Mouse (Mus musculus): ENCODE data around the gene Wipf2. TPM values are rescaled to one million over a fixed set of nuclear protein-coding genes. Genes with fewer than 3 reads are reported as not detected.

The Wipf2 gene
- polyA plus RNA-seq, 1 experiment from 2014 or later: 5.4 TPM

DNA sequence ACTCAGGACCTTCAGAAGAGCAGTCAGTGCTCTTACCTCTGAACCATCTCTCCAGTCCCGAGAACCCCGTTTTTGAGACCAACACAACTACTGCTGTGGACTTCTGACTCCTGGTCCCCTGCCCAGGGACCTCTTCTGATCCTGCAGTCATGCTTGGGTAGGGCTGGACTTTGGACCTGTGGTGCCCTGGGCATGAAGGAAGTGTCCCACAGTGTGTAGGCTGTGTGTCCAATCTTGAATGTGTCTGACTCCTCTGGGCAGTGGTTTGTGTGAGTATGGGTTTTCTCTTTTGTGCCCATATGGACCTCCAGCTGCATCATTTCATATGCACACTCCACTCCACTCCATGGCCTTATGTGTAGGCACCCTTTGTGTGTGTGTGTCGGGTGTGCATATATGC is 71.7 kb downstream of the Wipf2 start:
- no peak for ATAC-seq (ENCODE audit: low FRiP score, low read depth)

DNA sequence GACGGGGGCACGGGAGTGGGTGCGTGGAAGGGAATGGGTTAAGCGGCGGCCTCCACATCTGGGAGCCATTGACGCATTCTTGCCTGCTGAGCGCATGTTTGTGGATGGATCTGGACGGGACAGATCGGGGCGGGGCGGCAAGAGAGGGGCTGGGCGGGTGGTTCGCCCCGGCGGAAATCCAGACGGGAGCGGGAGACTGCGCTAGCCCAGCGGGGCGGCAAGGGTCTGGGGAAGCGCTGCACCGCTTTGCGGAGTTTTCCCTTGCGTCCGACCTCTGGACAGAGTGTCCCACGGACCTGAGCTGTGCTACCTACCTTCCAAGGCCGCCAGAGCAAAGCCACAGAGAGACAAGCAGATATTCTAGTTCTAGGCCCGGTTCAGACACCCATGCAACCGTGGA is 72.7 kb downstream of the Wipf2 start:
- Histone ChIP-seq H3K9ac (peak overlapping the region; percentile 94), H3K4me3 (peak overlapping the region; percentile 90), H3K27me3 (no peaks in the 10 kb centered on the region), H3K36me3 (peaks cover 9% of the 10 kb centered on the region), H3K4me2 (replicated peaks) (peak overlapping the region; percentile 95), H3K27ac (peak overlapping the region; percentile 96), H3K4me1 (peaks cover 87% of the 10 kb centered on the region), H3K9me3 (no peaks in the 10 kb centered on the region)
- under 1% methylated on average over 29 of the region's 29 CpGs for WGBS
- ATAC-seq (ENCODE audit: low FRiP score, low read depth): peak; percentile 37

More for the DNA sequence above, 71.7 kb downstream of the Wipf2 start:
- Histone ChIP-seq H3K36me3 (peaks cover 9% of the 10 kb centered on the region), H3K4me1 (peaks cover 87% of the 10 kb centered on the region), H3K27me3 (no peaks in the 10 kb centered on the region), H3K4me3 (no peak overlapping the region), H3K9me3 (no peaks in the 10 kb centered on the region), H3K9ac (no peak overlapping the region), H3K4me2 (replicated peaks) (peak overlapping the region; percentile 95), H3K27ac (peak overlapping the region; percentile 96)
- 90% methylated on average over 3 of the region's 3 CpGs for WGBS

DNA sequence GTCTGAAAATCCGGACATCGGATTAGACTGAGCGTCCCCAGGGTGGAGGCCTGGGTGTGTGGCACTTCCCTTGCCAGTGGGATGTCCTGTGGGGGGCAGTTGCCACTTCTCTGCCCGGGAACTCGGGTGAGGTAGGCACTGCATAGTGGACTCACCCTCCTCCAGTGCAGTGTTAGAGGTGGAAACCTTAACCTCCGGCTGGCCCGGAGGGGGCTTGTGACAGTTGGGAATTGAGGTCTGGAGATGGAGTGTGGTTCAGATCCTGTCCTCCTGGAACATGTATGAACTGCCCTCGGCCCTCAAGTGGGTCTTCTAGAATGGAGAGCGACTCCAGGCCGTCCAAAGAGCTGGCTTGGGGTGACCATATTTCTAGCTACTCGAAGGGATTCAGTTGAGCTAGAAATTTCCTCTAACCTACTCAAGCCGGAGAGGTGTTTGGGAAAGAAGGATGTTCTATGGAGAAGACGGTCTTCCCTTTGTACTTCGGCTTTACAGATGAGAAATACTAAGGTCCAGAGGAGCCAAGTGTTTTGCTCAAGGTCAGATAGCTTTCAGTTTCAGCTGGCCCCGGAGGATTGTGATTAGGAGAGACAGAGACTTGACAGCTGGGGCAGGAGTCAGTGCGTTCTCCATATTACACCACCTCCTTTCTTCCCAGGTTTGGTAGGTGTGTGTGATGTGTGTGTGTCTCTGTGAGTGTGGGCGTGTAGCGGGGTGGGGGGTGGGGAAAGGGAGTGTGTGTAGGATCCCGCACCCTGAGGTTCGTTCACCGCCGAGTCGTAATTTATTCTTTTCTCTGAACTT is 73.4 kb downstream of the Wipf2 start:
- no peaks in the 10 kb centered on the region for H3K27me3 ChIP-seq
- peak overlapping the region; percentile 95 for H3K4me2 ChIP-seq (replicated peaks)
- peak; percentile 43 for ATAC-seq (ENCODE audit: low FRiP score, low read depth)
- no peaks in the 10 kb centered on the region for H3K9me3 ChIP-seq
- peak overlapping the region; percentile 94 for H3K9ac ChIP-seq
- peaks cover 87% of the 10 kb centered on the region for H3K4me1 ChIP-seq
- WGBS: under 1% methylated on average over 23 of the region's 23 CpGs
- H3K4me3 ChIP-seq: peak overlapping the region; percentile 90
- H3K27ac ChIP-seq: peak overlapping the region; percentile 96
- peaks cover 9% of the 10 kb centered on the region for H3K36me3 ChIP-seq

DNA sequence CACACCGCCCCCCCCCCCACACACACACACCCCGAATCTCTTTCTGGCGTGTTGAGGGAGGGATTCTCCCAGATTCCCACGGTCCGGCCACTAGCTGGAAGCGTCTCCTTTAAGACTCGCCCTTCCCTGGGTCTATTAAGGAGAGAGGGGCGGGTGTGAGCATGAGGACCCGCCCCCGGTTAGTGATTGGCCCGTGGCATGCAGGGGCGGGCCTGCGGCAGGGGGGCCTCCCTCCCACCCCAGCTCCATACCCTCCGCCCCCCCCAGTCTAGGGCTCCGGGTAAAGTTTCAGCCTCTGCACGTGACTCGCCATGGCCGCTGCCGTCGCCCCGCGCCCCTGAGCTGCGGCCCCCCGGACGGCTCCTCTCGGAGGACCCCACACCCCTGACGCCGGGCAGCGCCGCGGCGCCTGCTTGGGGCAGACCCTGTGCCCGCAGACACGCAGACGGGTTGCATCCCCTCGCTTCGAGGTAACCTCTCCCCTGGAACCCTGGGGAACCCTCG is 74.0 kb downstream of the Wipf2 start:
- Histone ChIP-seq H3K36me3 (peaks cover 9% of the 10 kb centered on the region), H3K4me1 (peaks cover 87% of the 10 kb centered on the region), H3K27me3 (no peaks in the 10 kb centered on the region), H3K9me3 (no peaks in the 10 kb centered on the region), H3K9ac (peak overlapping the region; percentile 94), H3K4me3 (peak overlapping the region; percentile 90), H3K27ac (peak overlapping the region; percentile 96), H3K4me2 (replicated peaks) (peak overlapping the region; percentile 95)
- WGBS: 1% methylated on average over 36 of the region's 38 CpGs
- ATAC-seq (ENCODE audit: low FRiP score, low read depth): peak; percentile 86

DNA sequence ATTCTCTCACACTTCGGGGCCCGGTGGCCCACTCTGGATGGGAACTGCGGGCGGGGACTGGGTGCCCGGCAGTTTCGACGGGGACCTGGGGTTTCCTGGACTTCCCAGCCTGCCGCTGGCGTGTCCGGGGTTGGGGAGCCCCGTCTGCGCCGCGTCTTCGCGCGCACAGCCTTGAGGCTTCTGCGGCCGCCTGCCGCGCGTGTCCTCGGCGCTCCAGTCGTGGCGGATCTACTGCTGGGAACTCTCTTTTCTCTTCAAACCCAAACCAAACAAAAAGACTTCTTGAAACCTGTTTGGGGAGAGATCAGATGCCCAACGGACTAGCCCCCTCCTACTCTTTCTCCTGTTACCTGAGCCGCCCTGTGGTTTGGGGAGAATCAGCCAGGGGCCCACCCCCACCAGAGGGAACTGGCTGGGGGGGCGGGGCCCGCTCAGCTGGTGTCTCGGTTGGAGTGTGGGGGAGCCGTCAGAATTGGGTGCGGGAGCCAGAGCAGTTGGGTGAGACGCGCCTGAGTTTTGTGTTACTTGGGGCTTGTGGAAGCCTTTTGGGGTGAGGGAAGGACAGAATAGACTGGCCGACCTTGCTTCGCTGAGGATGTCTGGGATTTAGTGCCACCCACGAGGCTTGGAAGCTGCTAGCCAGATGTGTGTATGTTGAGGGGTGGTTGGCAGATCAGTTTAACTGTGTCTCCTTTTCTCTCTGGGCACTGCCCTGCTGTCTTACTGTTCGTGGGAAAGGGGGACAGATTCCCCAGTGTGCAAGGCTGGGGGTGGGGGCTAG is 74.7 kb downstream of the Wipf2 start:
- Histone ChIP-seq H3K4me3 (peak overlapping the region; percentile 90), H3K27me3 (no peaks in the 10 kb centered on the region), H3K4me1 (peaks cover 87% of the 10 kb centered on the region), H3K27ac (peak overlapping the region; percentile 96), H3K9ac (peak overlapping the region; percentile 94), H3K36me3 (peaks cover 9% of the 10 kb centered on the region), H3K4me2 (replicated peaks) (peak overlapping the region; percentile 95), H3K9me3 (no peaks in the 10 kb centered on the region)
- ATAC-seq (ENCODE audit: low FRiP score, low read depth): no peak
- under 1% methylated on average over 39 of the region's 39 CpGs for WGBS

DNA sequence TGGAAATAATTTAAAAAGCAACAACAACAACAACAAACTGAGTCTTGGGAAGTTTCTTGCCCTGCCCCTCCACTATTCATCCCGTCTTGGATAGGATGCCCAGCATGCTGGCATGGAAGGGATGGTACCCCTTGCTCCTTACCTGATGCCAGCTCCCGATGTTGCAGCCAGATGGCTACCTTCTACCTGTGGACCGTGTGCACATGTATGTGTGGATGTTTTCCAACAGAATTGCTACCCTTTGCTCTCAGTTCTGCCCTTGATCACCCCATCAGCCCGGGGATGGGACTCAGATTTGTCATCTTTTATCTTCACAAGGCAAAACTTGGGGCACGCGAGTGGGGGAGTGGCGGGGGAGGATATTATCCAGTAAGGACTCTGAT is 75.3 kb downstream of the Wipf2 start:
- WGBS: 29% methylated on average over 7 of the region's 7 CpGs
- Histone ChIP-seq H3K4me3 (peak overlapping the region; percentile 90), H3K36me3 (peaks cover 9% of the 10 kb centered on the region), H3K4me1 (peaks cover 87% of the 10 kb centered on the region), H3K27me3 (no peaks in the 10 kb centered on the region), H3K27ac (peak overlapping the region; percentile 96; the same call in 1 of the 2 replicates), H3K9ac (peak overlapping the region; percentile 94), H3K9me3 (no peaks in the 10 kb centered on the region), H3K4me2 (replicated peaks) (peak overlapping the region; percentile 95)
- ATAC-seq (ENCODE audit: low FRiP score, low read depth): no peak

DNA sequence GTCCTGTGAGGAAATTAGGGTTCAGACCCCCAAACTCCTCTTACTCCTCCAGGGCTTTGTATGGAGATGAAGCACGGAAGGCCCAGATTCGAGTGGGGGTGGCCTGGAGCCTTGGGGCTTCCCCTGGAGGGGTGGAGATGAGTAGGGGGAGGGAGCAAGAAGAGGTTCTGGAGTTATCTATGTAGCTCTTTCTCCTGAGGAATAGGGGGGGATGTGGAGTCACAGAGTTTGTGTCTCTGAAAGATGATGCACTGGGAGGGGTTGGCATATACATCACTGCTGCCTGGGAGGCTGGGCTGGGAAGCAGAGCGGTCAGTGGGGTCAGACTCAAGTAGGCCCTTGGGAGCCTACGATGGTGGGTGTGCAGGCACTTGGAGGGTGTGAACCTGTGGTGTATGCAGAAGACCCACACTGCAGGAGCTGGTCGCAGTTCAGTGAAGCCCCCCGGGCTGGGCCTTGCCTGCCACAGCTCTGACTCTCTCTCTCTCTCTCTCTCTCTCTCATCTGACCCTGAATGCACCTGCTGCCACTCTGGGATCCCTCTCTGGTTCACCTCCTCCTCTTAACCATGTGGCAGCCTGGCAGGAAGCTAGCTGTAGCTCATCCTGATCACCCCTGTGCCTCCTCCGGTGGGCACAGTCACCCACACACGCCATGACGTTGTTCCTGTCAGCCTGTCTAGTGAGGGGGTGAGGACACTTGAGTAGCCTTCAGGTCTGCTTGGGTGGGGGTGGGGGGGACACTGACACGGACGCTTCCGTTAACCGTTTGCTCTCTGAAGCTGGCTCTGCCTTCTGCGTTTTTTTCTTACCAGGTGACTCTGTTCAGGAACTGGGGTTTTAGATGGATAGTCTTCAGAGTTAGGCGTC is 75.9 kb downstream of the Wipf2 start:
- Histone ChIP-seq H3K9ac (peak overlapping the region; percentile 94), H3K4me1 (peaks cover 87% of the 10 kb centered on the region), H3K9me3 (no peaks in the 10 kb centered on the region), H3K27ac (peak overlapping the region; percentile 84), H3K27me3 (no peaks in the 10 kb centered on the region), H3K36me3 (peaks cover 9% of the 10 kb centered on the region), H3K4me3 (peak overlapping the region; percentile 90), H3K4me2 (replicated peaks) (peak overlapping the region; percentile 95)
- 39% methylated on average over 15 of the region's 15 CpGs for WGBS
- ATAC-seq (ENCODE audit: low FRiP score, low read depth): no peak

DNA sequence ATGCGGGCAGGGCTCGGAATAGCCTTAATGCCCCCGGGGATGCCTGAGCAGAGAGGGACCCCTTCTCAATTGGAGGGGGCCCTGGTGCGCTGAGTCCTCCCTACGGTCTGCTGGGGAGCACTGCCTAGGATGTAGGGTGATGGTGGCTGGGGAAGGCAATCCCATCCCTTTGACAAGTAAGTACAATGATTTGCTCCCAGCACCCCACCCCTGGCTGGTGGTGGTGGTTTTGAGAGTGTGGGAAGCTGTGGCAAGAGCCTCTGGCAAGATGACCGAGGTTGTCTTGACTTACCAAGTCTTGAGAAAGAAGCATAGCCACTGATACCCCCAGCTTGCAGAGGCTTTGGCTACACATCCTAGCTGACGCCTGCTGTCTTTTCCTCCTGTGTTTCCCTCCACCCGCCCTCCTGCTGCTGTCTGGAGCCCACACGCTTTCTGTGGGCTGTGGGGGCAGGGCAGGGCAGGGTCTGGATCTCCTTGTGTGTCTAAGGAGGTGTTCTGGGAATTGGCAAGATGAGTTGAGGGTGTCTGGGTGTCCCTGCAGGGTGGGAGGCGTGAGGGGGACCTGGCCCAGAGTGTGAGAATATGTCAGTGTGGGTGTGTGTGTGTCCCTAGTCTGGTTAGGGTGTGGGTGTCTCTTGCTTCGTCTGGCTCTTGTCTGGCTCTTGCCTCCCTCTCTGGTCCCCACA is 76.7 kb downstream of the Wipf2 start:
- WGBS: 35% methylated on average over 11 of the region's 11 CpGs
- peaks cover 4% of the 10 kb centered on the region; the same call in 1 of the 2 replicates for H3K36me3 ChIP-seq
- peaks cover 87% of the 10 kb centered on the region for H3K4me1 ChIP-seq
- H3K9me3 ChIP-seq: no peaks in the 10 kb centered on the region
- H3K9ac ChIP-seq: peak overlapping the region; percentile 94
- no peak for ATAC-seq (ENCODE audit: low FRiP score, low read depth)
- H3K27ac ChIP-seq: peak overlapping the region; percentile 84
- H3K27me3 ChIP-seq: no peaks in the 10 kb centered on the region
- peak overlapping the region; percentile 90 for H3K4me3 ChIP-seq
- peak overlapping the region; percentile 95 for H3K4me2 ChIP-seq (replicated peaks)

DNA sequence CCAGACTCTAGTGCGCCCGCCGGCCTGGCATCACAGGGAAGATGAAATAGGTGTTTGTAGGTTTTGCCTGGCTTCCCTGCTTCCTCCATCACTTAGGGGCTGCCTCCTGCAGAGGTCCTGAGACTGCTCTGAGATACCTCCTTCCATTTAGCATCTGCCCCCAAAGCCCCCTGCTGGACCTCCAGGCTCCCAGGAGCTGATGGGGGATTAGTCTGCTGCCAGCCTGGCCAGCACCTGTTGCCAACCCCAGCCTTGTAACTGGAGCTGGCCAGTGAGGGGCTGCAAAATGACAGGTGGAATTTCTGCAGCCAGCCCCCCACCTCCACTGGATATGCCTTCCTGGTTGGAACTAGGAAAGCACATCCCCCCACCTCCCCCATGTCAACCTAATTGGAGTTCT is 77.3 kb downstream of the Wipf2 start:
- Histone ChIP-seq H3K9me3 (no peaks in the 10 kb centered on the region), H3K36me3 (no peaks in the 10 kb centered on the region), H3K4me2 (replicated peaks) (peak overlapping the region; percentile 95), H3K27me3 (no peaks in the 10 kb centered on the region), H3K27ac (peak overlapping the region; percentile 84), H3K9ac (peak overlapping the region; percentile 68; the same call in 1 of the 2 replicates), H3K4me3 (peak overlapping the region; percentile 90), H3K4me1 (peaks cover 88% of the 10 kb centered on the region)
- 12% methylated on average over 3 of the region's 3 CpGs for WGBS
- no peak for ATAC-seq (ENCODE audit: low FRiP score, low read depth)

DNA sequence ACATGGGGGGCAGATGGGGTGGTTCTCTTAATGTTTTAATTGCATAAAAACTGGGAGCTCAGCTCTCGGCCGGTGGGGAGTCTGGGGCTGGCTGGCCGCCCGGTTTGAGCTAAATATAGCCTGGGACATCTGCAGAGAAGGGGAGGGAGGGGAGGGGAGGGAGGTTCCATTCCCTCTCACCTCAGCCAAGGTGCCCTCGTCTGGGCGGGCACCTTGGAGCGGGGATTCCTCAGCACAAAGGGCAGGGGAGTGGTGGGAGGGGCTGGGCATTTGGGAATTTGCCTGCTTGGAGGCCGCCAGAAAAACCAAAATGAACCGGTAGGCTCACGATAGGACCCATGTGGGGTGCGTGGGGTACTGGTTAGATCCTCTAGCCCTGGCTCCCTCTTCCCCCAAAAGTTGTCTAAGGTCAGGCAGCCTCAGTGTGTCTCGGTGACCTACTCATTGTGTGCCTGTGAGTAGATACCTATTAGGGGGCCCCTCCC is 77.9 kb downstream of the Wipf2 start:
- ATAC-seq (ENCODE audit: low FRiP score, low read depth): no peak
- no peaks in the 10 kb centered on the region for H3K9me3 ChIP-seq
- peak overlapping the region; percentile 95 for H3K4me2 ChIP-seq (replicated peaks)
- no peaks in the 10 kb centered on the region; the same call in 1 of the 2 replicates for H3K36me3 ChIP-seq
- peak overlapping the region; percentile 84 for H3K27ac ChIP-seq
- peak overlapping the region; percentile 68 for H3K9ac ChIP-seq
- peak overlapping the region; percentile 90 for H3K4me3 ChIP-seq
- WGBS: 3% methylated on average over 12 of the region's 12 CpGs
- H3K4me1 ChIP-seq: peaks cover 88% of the 10 kb centered on the region
- no peaks in the 10 kb centered on the region for H3K27me3 ChIP-seq

All from limb, embryonic 13.5 days (tissue).